Mouse (Mus musculus) neutrophil, adult 5-6 weeks (primary cell): ENCODE measurements around the gene Otud6a. TPM values are rescaled to one million over a fixed set of nuclear protein-coding genes. Genes with fewer than 3 reads are reported as not detected.
"Not testable (repeated sequence)": the region's sequence is repeated elsewhere in the genome, so short reads cannot be mapped to it uniquely, and the experiment has no call there.

Source experiments
- ATAC-seq: fragments of 151-379, 151-347 bp; 2 replicates; pipeline ENCODE4 v1.8.0; 2017; ENCODE audit warnings: mild to moderate bottlenecking, moderate TSS enrichment; ENCODE audit not compliant: insufficient number of reproducible peaks, poor library complexity, low FRiP score, severe bottlenecking; ENCODE audit errors: extremely low read depth
- total RNA-seq: library from RNA; stranded (forward); fragments of 200-1000 nt; gene quantifications from 2 replicates; pipeline ENCODE4 v1.2.3, GENCODE M21; 2017

Otud6a gene
- total RNA-seq: not detected in 2 replicates

- ATAC-seq: no peak
Measured at GRCm38 (mm10) chrX:100428693-100429092, at the start of gene Otud6a. TSS of gene Otud6a (plus strand) at chrX:100429013.

GRCm38 (mm10) chrX:100389887-100390286 is 38.9 kb upstream of the Otud6a start:
- no peak for ATAC-seq

- peak; percentile 41; the same call in 1 of the 2 replicates for ATAC-seq
Measured at GRCm38 (mm10) chrX:100392304-100392703, 36.5 kb upstream of the Otud6a start.

GRCm38 (mm10) chrX:100394223-100394861 is 34.5 kb upstream of the Otud6a start:
- no peak for ATAC-seq

GRCm38 (mm10) chrX:100395026-100395425 is 33.8 kb upstream of the Otud6a start:
- ATAC-seq: no peak

GRCm38 (mm10) chrX:100400900-100401299 is 27.9 kb upstream of the Otud6a start:
- ATAC-seq: no peak

GRCm38 (mm10) chrX:100401657-100402056 is 27.2 kb upstream of the Otud6a start:
- ATAC-seq: no peak

- no peak for ATAC-seq
Measured at GRCm38 (mm10) chrX:100409245-100409644, 19.6 kb upstream of the Otud6a start.

- ATAC-seq: no peak
Measured at GRCm38 (mm10) chrX:100432311-100432710, 3.5 kb downstream of the Otud6a start.

GRCm38 (mm10) chrX:100442617-100443016 is 13.8 kb downstream of the Otud6a start, which contains the start of gene Awat2:
TSS of gene Awat2 (minus strand) at chrX:100442717.
- ATAC-seq: not testable (repeated sequence)

GRCm38 (mm10) chrX:100443532-100443931 is 14.7 kb downstream of the Otud6a start:
- ATAC-seq: 0 out of 2 replicates have a peak, but pooled peaks have one; percentile 30

GRCm38 (mm10) chrX:100468047-100468446 is 39.2 kb downstream of the Otud6a start:
- ATAC-seq: no peak

- ATAC-seq: no peak
Measured at GRCm38 (mm10) chrX:100470126-100470525, 41.3 kb downstream of the Otud6a start.

GRCm38 (mm10) chrX:100471491-100471890 is 42.7 kb downstream of the Otud6a start:
- no peak for ATAC-seq

GRCm38 (mm10) chrX:100475569-100476223 is 46.9 kb downstream of the Otud6a start:
- ATAC-seq: no peak

Other genes with a start within 250 kb of the Otud6a start
- gene Awat2, start 13.7 kb downstream of the Otud6a start, total RNA-seq: 0.35 and 1.6 TPM in 2 replicates
- gene Igbp1, start 65.3 kb downstream of the Otud6a start, total RNA-seq: 67.4 and 67.7 TPM in 2 replicates
- not detected in 2 replicates for gene Dgat2l6, start 95.8 kb downstream of the Otud6a start, total RNA-seq
- not detected in 2 replicates for gene Awat1, start 143.2 kb downstream of the Otud6a start, total RNA-seq
- gene P2ry4, start 165.9 kb downstream of the Otud6a start, total RNA-seq: not detected in 2 replicates
- gene Arr3, start 176.5 kb downstream of the Otud6a start, total RNA-seq: not detected in 2 replicates
- gene Kif4, start 196.7 kb downstream of the Otud6a start, total RNA-seq: 1.1 and 2.1 TPM in 2 replicates
- gene Pdzd11, start 197.6 kb downstream of the Otud6a start, total RNA-seq: 10.8 and 12.9 TPM in 2 replicates